Mouse (Mus musculus): ENCODE data around the gene Ssxb10. TPM values are rescaled to one million over a fixed set of nuclear protein-coding genes. Genes with fewer than 3 reads are reported as not detected.
"Not testable (repeated sequence)": the region's sequence is repeated elsewhere in the genome, so short reads cannot be mapped to it uniquely, and the experiment has no call there.

Ssxb10 gene
- total and polyA plus RNA-seq, 3 experiments, result not detected

DNA sequence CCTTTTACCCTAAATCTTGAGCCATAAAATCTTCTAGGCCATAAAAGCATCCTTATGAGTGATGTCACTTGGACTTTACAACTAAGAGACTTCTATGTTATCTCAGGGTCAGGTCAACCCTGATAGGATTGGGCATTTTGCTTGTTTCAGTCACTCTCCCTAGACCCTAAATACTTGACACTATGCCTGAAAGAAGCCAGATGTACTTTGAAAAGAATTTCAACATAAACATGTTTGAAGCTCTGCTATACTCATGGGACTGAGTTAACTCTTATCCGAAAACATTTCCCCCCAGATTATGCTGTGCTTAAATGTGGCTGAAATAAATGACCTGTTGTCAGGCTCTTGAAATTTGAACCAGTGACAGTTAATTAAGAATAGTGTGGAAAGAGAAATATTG is 17.9 kb upstream of the Ssxb10 start:
- in situ Hi-C loops (cut with MboI; ENCODE audit: low pct_ligation_motif_present, low pct_unique_long_range_greater_than_20kb, low sequenced_read_pairs) (no loop called here), dilution Hi-C loops (cut with MboI; ENCODE audit: extremely low pct_ligation_motif_present, extremely low pct_unique_long_range_greater_than_20kb, low sequenced_read_pairs) (no loop called here)
- DNase-seq (ENCODE audit: extremely low read depth), result no peak
- no peak for TF ChIP-seq GABPA (IDR thresholded peaks at IDR 0.05; ENCODE audit: insufficient replicate concordance, low read depth, low read length)
- TF ChIP-seq CTCF (conservative IDR thresholded peaks at IDR 0.05 in 1 of 2, IDR thresholded peaks at IDR 0.05 in 1 of 2; ENCODE audit: low read depth in 2 of 2, low read length in 2 of 2), result no peak
- no peak for TF ChIP-seq POLR2AphosphoS2 (IDR thresholded peaks at IDR 0.05; ENCODE audit: low read depth, low read length)
- no peak for TF ChIP-seq SIN3A (IDR thresholded peaks at IDR 0.05; ENCODE audit: low read length)
- no peak for TF ChIP-seq KAT2A (IDR thresholded peaks at IDR 0.05; ENCODE audit: insufficient replicate concordance, low read length)
- no peak for TF ChIP-seq ZKSCAN1 (IDR thresholded peaks at IDR 0.05; ENCODE audit: borderline replicate concordance, low read depth, low read length)
- no peak for TF ChIP-seq MAFK (IDR thresholded peaks at IDR 0.05; ENCODE audit: insufficient replicate concordance, low read length)
- no peak for TF ChIP-seq RAD21 (IDR thresholded peaks at IDR 0.05; ENCODE audit: low read depth, low read length)
- no peak for TF ChIP-seq E2F4 (IDR thresholded peaks at IDR 0.05; ENCODE audit: insufficient replicate concordance, low read depth, low read length)
- TF ChIP-seq NELFE (IDR thresholded peaks at IDR 0.05; ENCODE audit: low read depth, low read length), result no peak
- TF ChIP-seq SMC3 (IDR thresholded peaks at IDR 0.05; ENCODE audit: low read depth, low read length), result no peak
- no peak for TF ChIP-seq MXI1 (IDR thresholded peaks at IDR 0.05; ENCODE audit: low read depth, low read length)
- TF ChIP-seq MYC (IDR thresholded peaks at IDR 0.05; ENCODE audit: low read depth, low read length), result no peak
- TF ChIP-seq ZNF384 (IDR thresholded peaks at IDR 0.05; ENCODE audit: low read depth, low read length), result no peak
- no peak for TF ChIP-seq PAX5 (IDR thresholded peaks at IDR 0.05; ENCODE audit: low read length)
- TF ChIP-seq CHD1 (IDR thresholded peaks at IDR 0.05; ENCODE audit: low read depth, low read length), result no peak
- Histone ChIP-seq H3K4me2 (ENCODE audit: insufficient read depth, low read depth, poor library complexity, severe bottlenecking) (no peak overlapping the region), H3K27me3 (replicated peaks) (no peaks in the 10 kb centered on the region), H3K9me3 (replicated peaks; ENCODE audit: low read length) (no peaks in the 10 kb centered on the region), H3K4me1 (ENCODE audit: control insufficient read depth in 1 of 2, insufficient read depth in 2 of 2) (no peaks in the 10 kb centered on the region), H3K79me2 (replicated peaks; ENCODE audit: control insufficient read depth, extremely low read depth, insufficient read depth, poor library complexity, severe bottlenecking) (no peaks in the 10 kb centered on the region), H3K36me3 (replicated peaks in 1 of 2; ENCODE audit: control insufficient read depth in 1 of 2, insufficient read depth in 1 of 2, low read length in 1 of 2) (no peaks in the 10 kb centered on the region), H3K4me3 (replicated peaks in 1 of 3; ENCODE audit: low read depth in 2 of 3, low read length in 2 of 3, poor library complexity in 1 of 3) (no peak overlapping the region), H3K9ac (ENCODE audit: insufficient read depth, low read depth) (no peak overlapping the region), H3K27ac (ENCODE audit: insufficient read depth, low read depth) (no peak overlapping the region)

DNA sequence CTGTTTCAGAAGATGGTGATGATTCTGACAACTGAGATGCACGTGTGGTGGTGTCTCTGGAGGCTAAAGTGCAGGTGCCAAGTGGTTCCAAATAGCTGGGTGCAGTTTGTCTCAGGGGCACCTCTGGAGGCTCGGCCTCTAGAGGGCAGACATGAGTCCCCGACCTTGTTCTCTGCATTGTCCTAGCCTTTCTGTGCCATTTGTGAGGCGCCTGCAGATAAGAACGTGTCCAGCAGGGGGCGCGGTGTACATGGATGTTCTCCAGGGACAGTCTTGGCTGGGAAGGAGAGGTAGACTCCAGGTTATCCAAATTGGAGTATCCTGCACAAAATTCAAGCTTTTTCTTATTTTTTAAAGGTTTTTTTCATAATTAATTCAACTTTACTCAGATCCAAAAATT is 12.3 kb upstream of the Ssxb10 start:
- H3K27ac ChIP-seq (ENCODE audit: insufficient read depth, low read depth); H3K4me1 ChIP-seq (ENCODE audit: control insufficient read depth in 1 of 2, insufficient read depth in 2 of 2); H3K36me3 ChIP-seq (replicated peaks in 1 of 2; ENCODE audit: control insufficient read depth in 1 of 2, insufficient read depth in 1 of 2, low read length in 1 of 2); H3K4me2 ChIP-seq (ENCODE audit: insufficient read depth, low read depth, poor library complexity, severe bottlenecking); H3K9ac ChIP-seq (ENCODE audit: insufficient read depth, low read depth); H3K27me3 ChIP-seq (replicated peaks); in situ Hi-C loops (cut with MboI; ENCODE audit: low pct_ligation_motif_present, low pct_unique_long_range_greater_than_20kb, low sequenced_read_pairs); H3K79me2 ChIP-seq (replicated peaks; ENCODE audit: control insufficient read depth, extremely low read depth, insufficient read depth, poor library complexity, severe bottlenecking); dilution Hi-C loops (cut with MboI; ENCODE audit: extremely low pct_ligation_motif_present, extremely low pct_unique_long_range_greater_than_20kb, low sequenced_read_pairs); H3K4me3 ChIP-seq (replicated peaks in 1 of 3; ENCODE audit: low read depth in 2 of 3, low read length in 2 of 3, poor library complexity in 1 of 3); H3K9me3 ChIP-seq (replicated peaks; ENCODE audit: low read length): not testable (repeated sequence)
- peak; percentile 42 for TF ChIP-seq RAD21 (IDR thresholded peaks at IDR 0.05; ENCODE audit: low read depth, low read length)
- TF ChIP-seq CTCF (conservative IDR thresholded peaks at IDR 0.05 in 1 of 2, IDR thresholded peaks at IDR 0.05 in 1 of 2; ENCODE audit: low read depth in 2 of 2, low read length in 2 of 2), result peak; percentile 28 to 85; a peak in 2 of 4 replicates
- TF ChIP-seq SMC3 (IDR thresholded peaks at IDR 0.05; ENCODE audit: low read depth, low read length), result peak; percentile 49
- TF ChIP-seq NELFE (IDR thresholded peaks at IDR 0.05; ENCODE audit: low read depth, low read length), result peak; percentile 29; the same call in 1 of the 2 replicates
- peak; percentile 72 for DNase-seq (ENCODE audit: extremely low read depth)

DNA sequence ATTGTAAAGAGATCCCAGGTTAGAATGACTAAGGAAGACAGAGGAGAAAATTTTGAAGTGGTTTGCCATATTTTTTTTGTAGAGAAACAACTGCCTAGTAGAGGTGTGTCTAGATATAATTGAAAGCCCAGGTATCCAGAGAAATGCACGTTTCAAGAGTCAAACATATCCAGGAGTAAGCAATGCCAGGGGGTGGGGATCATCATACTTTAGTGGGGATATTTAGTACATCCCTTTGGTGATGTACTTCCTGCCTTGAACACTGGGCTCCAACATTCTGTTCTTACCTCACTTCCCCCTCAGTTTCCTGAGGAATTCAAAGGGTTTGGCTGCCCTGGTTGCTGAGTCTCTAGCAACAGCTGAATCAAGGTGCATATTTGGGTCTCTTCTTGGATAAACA is 39.5 kb downstream of the Ssxb10 start, which contains the start of gene Ssxb9:
Gene Ssxb9 (plus strand): TSS at position 301 of the 400 bp plus-strand sequence.
- H3K9ac ChIP-seq (ENCODE audit: insufficient read depth, low read depth); H3K27me3 ChIP-seq (replicated peaks); H3K4me3 ChIP-seq (replicated peaks in 1 of 3; ENCODE audit: low read depth in 2 of 3, low read length in 2 of 3, poor library complexity in 1 of 3); DNase-seq (ENCODE audit: extremely low read depth); in situ Hi-C loops (cut with MboI; ENCODE audit: low pct_ligation_motif_present, low pct_unique_long_range_greater_than_20kb, low sequenced_read_pairs); H3K4me1 ChIP-seq (ENCODE audit: control insufficient read depth in 1 of 2, insufficient read depth in 2 of 2); H3K27ac ChIP-seq (ENCODE audit: insufficient read depth, low read depth); dilution Hi-C loops (cut with MboI; ENCODE audit: extremely low pct_ligation_motif_present, extremely low pct_unique_long_range_greater_than_20kb, low sequenced_read_pairs); H3K9me3 ChIP-seq (replicated peaks; ENCODE audit: low read length); H3K79me2 ChIP-seq (replicated peaks; ENCODE audit: control insufficient read depth, extremely low read depth, insufficient read depth, poor library complexity, severe bottlenecking); H3K36me3 ChIP-seq (replicated peaks in 1 of 2; ENCODE audit: control insufficient read depth in 1 of 2, insufficient read depth in 1 of 2, low read length in 1 of 2); H3K4me2 ChIP-seq (ENCODE audit: insufficient read depth, low read depth, poor library complexity, severe bottlenecking): not testable (repeated sequence)

Measured in CH12.LX (cell line).